Mouse (Mus musculus) ES-E14 (cell line): ENCODE measurements around the gene Tcn2. TPM values are rescaled to one million over a fixed set of nuclear protein-coding genes. Genes with fewer than 3 reads are reported as not detected.
A peak's percentile ranks its signal among the peaks of the same experiment; 100 is the strongest.
"Not testable (repeated sequence)": the region's sequence is repeated elsewhere in the genome, so short reads cannot be mapped to it uniquely, and the experiment has no call there.

Experiments used
- DNase-seq: peaks from one replicate; pipeline ENCODE4 v3.0.0-alpha.2; 2013; ENCODE audit warnings: low read depth, low spot score
- H3K27ac ChIP-seq: 2 replicates; pipeline ENCODE4 v1.5.1; 2012; ENCODE audit warnings: low read depth, mild to moderate bottlenecking, low read length, moderate library complexity, mixed read lengths; ENCODE audit not compliant: poor library complexity, insufficient read depth, severe bottlenecking
- H3K36me3 ChIP-seq: 2 replicates; pipeline ENCODE4 v1.6.1; 2012; ENCODE audit warnings: mild to moderate bottlenecking, low read length, moderate library complexity, mixed read lengths; ENCODE audit not compliant: control insufficient read depth, poor library complexity, insufficient read depth, severe bottlenecking
- H3K4me1 ChIP-seq, 2 experiments: fragments of 150-350 bp in 1 of 2; sonication (generic) in 1 of 2; 2 replicates each; pipeline ENCODE4 v1.6.1; 2012; ENCODE audit warnings: low read length in 2 of 2, mild to moderate bottlenecking in 1 of 2, mixed read lengths in 1 of 2; ENCODE audit not compliant: control insufficient read depth in 2 of 2, insufficient read depth in 2 of 2, poor library complexity in 1 of 2
- H3K4me3 ChIP-seq, 2 experiments: fragments of 150-350 bp in 1 of 2; sonication (generic) in 1 of 2; 2 replicates each; pipeline ENCODE4 v1.5.1; 2012; ENCODE audit warnings: low read length in 2 of 2, low read depth in 1 of 2, mild to moderate bottlenecking in 1 of 2, mixed read lengths in 1 of 2; ENCODE audit not compliant: insufficient read depth in 1 of 2, poor library complexity in 1 of 2, severe bottlenecking in 1 of 2
- H3K9ac ChIP-seq: 2 replicates; pipeline ENCODE4 v1.6.1; 2012; ENCODE audit warnings: low read depth, mild to moderate bottlenecking, low read length, mixed read lengths; ENCODE audit not compliant: poor library complexity, insufficient read depth, severe bottlenecking
- H3K9me3 ChIP-seq: fragments of 150-350 bp; sonication (generic); 2 replicates; pipeline ENCODE4 v1.6.1; 2012; ENCODE audit warnings: low read depth, mild to moderate bottlenecking, low read length; ENCODE audit not compliant: control insufficient read depth, insufficient read depth
- CHD2 ChIP-seq: IDR thresholded peaks from 2 replicates; pipeline ENCODE4 v1.6.1; 2014; ENCODE audit warnings: mild to moderate bottlenecking, low read depth, low read length, inconsistent platforms
- HCFC1 ChIP-seq: IDR thresholded peaks from 2 replicates; pipeline ENCODE4 v1.6.1; 2012; ENCODE audit warnings: low read length, inconsistent platforms, borderline replicate concordance; ENCODE audit not compliant: insufficient read depth
- MAFK ChIP-seq: IDR thresholded peaks from 2 replicates; pipeline ENCODE4 v1.6.1; 2014; ENCODE audit warnings: mild to moderate bottlenecking, low read depth, low read length, inconsistent platforms; ENCODE audit not compliant: insufficient read depth
- ZC3H11A ChIP-seq: IDR thresholded peaks from 2 replicates; pipeline ENCODE4 v1.6.1; 2012; ENCODE audit warnings: low read depth, mild to moderate bottlenecking, inconsistent platforms, low read length, borderline replicate concordance
- ZNF384 ChIP-seq: IDR thresholded peaks from 2 replicates; pipeline ENCODE4 v1.6.1; 2012; ENCODE audit warnings: low read depth, low read length, inconsistent platforms
- in situ Hi-C, 2 experiments: fragments of 600-800 bp; cut with MboI; formaldehyde crosslinking; loops; one replicate each; pipeline ENCODE4 v1.15.1; 2025; ENCODE audit warnings: low sequenced_read_pairs in 2 of 2, inconsistent platforms in 1 of 2; ENCODE audit not compliant: unreplicated experiment in 2 of 2
- total RNA-seq: library from RNA; depleted of rRNA; stranded (reverse); fragments of 300-350 nt; gene quantifications from 2 replicates; pipeline ENCODE4 v1.2.3, GENCODE M21; 2012

The Tcn2 gene
- total RNA-seq, 1 experiment: 32.4 TPM

DNA sequence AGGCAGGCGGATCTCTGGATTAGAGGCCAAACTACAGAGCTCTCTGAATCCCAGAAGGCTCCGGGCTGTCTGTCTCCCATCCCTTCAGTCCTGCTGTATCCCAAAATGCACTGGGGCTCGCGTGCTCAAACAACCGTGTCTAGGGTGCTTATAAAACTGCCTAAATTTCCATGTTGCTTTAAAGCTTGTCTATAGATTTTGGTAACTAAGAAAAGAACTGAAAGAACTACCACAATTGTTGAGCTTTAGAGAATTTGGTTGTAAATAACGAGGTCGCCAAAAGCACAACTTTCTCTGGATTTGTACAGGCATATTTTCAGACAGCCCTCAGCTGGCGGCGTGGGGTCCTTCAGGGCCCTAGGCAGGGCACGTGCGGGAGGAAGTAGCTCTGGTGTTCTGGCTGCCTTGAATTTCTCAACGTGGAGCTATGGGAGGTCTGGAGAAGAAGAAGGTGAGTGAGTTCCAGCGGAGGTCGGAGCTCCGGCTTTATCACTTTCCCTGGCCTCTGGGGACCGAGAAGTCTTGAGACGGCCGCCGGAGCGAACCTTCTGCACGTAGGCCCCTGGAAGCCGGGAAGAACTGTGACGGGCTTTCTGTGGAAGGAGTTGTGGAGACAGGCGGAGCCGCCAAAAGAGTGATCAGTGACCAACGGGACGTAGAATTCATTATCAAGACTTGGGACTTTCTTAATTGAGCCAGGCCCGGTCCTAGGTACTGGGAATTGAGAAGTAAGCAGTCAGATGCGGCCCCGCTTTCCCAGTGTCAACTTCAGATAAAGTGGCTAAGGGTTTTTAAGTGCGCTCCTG is 31.9 kb upstream of the Tcn2 start, which contains the start of gene Pes1:
Gene Pes1 (plus strand): TSS at position 366 of the 806 bp plus-strand sequence.
- Histone ChIP-seq H3K27ac (peak within 1 kb of the TSS; percentile 92), H3K36me3 (peaks cover 17% of the 10 kb centered on the region), H3K9ac (peak within 1 kb of the TSS; percentile 96), H3K4me3 (peak within 1 kb of the TSS; percentile 83 to 99), H3K4me1 (peaks cover 0 to 7% of the 10 kb centered on the region in 2 experiments; a peak in 1 of 4 replicates), H3K9me3 (no peaks in the 10 kb centered on the region)
- TF ChIP-seq CHD2: peak; percentile 48; the same call in 1 of the 2 replicates
- TF ChIP-seq ZNF384: no peak
- TF ChIP-seq HCFC1: peak; percentile 75; the same call in 1 of the 2 replicates
- peak; percentile 87 for DNase-seq
- in situ Hi-C loops: no loop called here

DNA sequence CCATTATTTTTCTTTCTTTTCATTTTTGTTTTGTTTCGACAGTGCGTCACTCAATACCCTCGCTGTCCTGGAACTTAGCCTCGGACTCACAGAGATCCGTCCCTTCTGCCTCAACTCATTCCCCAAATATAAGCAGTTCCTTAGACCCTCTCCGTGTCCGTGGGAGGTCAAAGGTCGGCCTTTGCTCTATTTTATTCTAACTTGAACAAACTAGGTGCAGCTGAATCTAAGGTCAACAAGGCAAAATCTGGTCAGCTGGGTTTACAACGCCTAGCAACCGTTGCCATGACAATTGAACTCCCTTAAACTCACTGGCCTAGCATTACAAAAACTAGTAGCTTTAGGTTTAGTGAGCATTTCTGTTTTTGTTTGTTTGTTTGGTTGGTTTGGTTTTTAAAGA is 31.2 kb upstream of the Tcn2 start:
- H3K9ac ChIP-seq: peak overlapping the region; percentile 33
- peaks cover 0 to 7% of the 10 kb centered on the region in 2 experiments; a peak in 1 of 4 replicates for H3K4me1 ChIP-seq
- DNase-seq: peak; percentile 80
- no peak for TF ChIP-seq ZNF384
- no peak for TF ChIP-seq ZC3H11A
- no peak for TF ChIP-seq MAFK
- no peak for TF ChIP-seq CHD2
- no peak for TF ChIP-seq HCFC1
- peak overlapping the region; percentile 58 to 83 for H3K4me3 ChIP-seq
- H3K9me3 ChIP-seq: no peaks in the 10 kb centered on the region
- H3K36me3 ChIP-seq: peaks cover 13% of the 10 kb centered on the region
- in situ Hi-C loops: no loop called here
- peak overlapping the region; percentile 37 for H3K27ac ChIP-seq

- Histone ChIP-seq H3K9ac (no peak overlapping the region), H3K36me3 (peaks cover 6% of the 10 kb centered on the region; the same call in 1 of the 2 replicates), H3K4me1 (peaks cover 3 to 10% of the 10 kb centered on the region in 2 experiments; a peak in 1 of 4 replicates), H3K9me3 (no peaks in the 10 kb centered on the region), H3K4me3 (no peak overlapping the region), H3K27ac (no peak overlapping the region)
- in situ Hi-C loops: no loop called here
- no peak for DNase-seq
- no peak for TF ChIP-seq ZC3H11A
- no peak for TF ChIP-seq HCFC1
- no peak for TF ChIP-seq MAFK
- TF ChIP-seq CHD2: no peak
- TF ChIP-seq ZNF384: no peak
These were observed 29.8 kb upstream of the Tcn2 start for GRCm38 (mm10) chr11:3961761-3962160.

DNA sequence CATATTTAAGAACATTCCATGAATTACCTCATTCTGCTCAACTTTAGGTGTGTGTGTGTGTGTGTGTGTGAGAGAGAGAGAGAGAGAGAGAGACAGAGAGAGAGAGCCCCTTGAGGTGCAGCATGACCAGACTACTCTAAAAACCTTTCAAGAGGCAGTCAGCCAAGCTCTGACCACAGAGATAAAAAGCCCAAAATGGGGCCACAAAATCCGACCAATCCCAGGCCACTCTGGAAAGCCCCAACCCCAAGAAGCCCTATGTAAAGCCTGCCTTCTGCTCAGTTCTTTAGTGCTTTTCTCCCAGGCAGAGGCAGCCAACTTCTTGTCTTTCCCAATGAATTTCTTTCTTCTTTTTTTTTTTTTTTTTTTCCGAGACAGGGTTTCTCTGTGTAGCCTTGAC is 28.9 kb upstream of the Tcn2 start:
- in situ Hi-C loops: no loop called here
- Histone ChIP-seq H3K27ac (no peak overlapping the region), H3K9me3 (no peaks in the 10 kb centered on the region), H3K9ac (no peak overlapping the region; the same call in 1 of the 2 replicates), H3K4me1 (peaks cover 6 to 12% of the 10 kb centered on the region in 2 experiments), H3K4me3 (no peak overlapping the region), H3K36me3 (no peaks in the 10 kb centered on the region)
- no peak for DNase-seq
- TF ChIP-seq MAFK: no peak
- TF ChIP-seq HCFC1: no peak

- 0 out of 2 replicates have a peak overlapping the region, but pooled peaks have one; percentile 5 for H3K9ac ChIP-seq
- H3K4me3 ChIP-seq: peak overlapping the region; percentile 4 to 46; a peak in 2 of 4 replicates
- H3K9me3 ChIP-seq, H3K4me1 ChIP-seq, in situ Hi-C loops, H3K36me3 ChIP-seq: not testable (repeated sequence)
- peak overlapping the region; percentile 90; the same call in 1 of the 2 replicates for H3K27ac ChIP-seq
- peak; percentile 68 for DNase-seq
These were observed 23.4 kb upstream of the Tcn2 start for GRCm38 (mm10) chr11:3955371-3955770.

DNA sequence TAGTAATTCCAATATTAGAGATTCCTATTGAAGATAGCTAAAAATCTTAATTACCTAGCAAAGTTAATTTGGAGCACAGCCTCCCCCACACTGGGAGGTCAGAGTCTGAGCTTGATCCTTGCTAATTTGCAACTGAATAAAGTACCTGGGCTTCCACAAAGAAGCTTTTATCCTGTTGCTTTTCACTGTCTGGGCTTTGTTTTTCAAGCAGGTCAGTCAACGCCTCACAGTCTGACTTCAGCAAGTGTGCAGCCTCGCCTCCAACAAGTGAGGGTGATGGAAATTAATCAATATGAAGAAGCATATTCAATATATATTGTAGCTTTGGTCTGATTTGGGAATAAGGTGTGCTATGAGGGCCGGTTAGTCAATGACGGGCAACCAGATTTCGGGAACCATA is 22.9 kb upstream of the Tcn2 start:
- H3K4me1 ChIP-seq, H3K9me3 ChIP-seq, H3K36me3 ChIP-seq, DNase-seq, in situ Hi-C loops: not testable (repeated sequence)
- Histone ChIP-seq H3K27ac (peak overlapping the region; percentile 90; the same call in 1 of the 2 replicates), H3K9ac (0 out of 2 replicates have a peak overlapping the region, but pooled peaks have one; percentile 5), H3K4me3 (peak overlapping the region; percentile 4 to 46; a peak in 2 of 4 replicates)
